Mouse (Mus musculus): ENCODE measurements at regions not wholly inside any gene's neighbourhood (a gene's known extent, or its start where the extent isn't known, plus 50 kb on each side); places are given as distances from the start of the nearest gene placed in this dataset.

DNA sequence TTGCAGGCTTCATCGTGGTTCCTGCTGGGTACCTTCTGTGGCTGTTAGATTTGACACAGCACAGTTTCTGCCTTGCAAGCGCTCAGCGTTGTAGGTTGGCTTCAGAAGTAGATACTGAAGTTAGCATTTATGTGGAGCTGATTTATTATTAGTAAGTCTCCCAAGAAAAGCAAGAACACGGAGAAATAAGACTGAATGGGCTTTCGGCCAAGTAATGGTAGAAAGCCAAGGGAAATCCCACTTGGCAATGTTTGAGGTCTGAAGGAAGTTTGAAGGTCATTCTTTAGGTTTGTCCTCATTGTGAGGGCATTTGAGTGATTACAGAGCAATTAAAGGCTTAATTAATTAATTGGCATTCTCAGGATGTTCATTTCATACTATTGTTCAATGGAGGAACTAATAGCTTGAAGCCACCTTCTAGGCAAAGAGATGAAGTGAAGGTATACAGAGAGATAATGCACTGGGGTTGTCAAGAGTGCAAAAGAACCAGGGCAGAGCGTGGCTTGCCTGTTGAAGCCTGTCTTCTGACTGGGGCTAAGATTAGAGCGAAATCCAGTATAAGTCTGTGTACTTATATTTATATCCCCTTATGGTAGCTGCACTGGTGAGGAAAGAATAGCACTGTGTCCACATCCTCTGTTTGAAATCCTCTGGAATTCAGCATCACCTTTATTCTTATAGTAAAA lies 311.5 kb upstream of the Ptger4 start:
- no peak for TF ChIP-seq CTCF (IDR thresholded peaks at IDR 0.05; ENCODE audit: control insufficient read depth, insufficient read depth, low read length)
- TF ChIP-seq POLR2A (IDR thresholded peaks at IDR 0.05; ENCODE audit: borderline replicate concordance, control insufficient read depth, low read depth, low read length) = no peak

Measured in bone marrow, adult 2 months (tissue).